Mouse (Mus musculus): ENCODE data around the gene Fam57b. TPM values are rescaled to one million over a fixed set of nuclear protein-coding genes. Genes with fewer than 3 reads are reported as not detected.

Gene Fam57b
- polyA plus RNA-seq, 1 experiment from 2014 or later: 2.5 TPM

Other genes starting within 250 kb of the Fam57b start
- 177 and 184 TPM in 2 replicates for gene Eif3c, start 231.3 kb upstream of the Fam57b start, polyA plus RNA-seq (2014; fragmentation: Nextera tagmentation; extraction: Ambion mirVana)
- 0.52 and 0.72 TPM in 2 replicates for gene Apobr, start 212.7 kb upstream of the Fam57b start, polyA plus RNA-seq (2014; fragmentation: Nextera tagmentation; extraction: Ambion mirVana)
- gene Cln3, start 211.9 kb upstream of the Fam57b start, polyA plus RNA-seq (2014; fragmentation: Nextera tagmentation; extraction: Ambion mirVana): 24.4 and 26.8 TPM in 2 replicates
- not detected in 2 replicates for gene Il27, start 202.7 kb upstream of the Fam57b start, polyA plus RNA-seq (2014; fragmentation: Nextera tagmentation; extraction: Ambion mirVana)
- 3.4 and 4.3 TPM in 2 replicates for gene Nupr1, start 166.8 kb upstream of the Fam57b start, polyA plus RNA-seq (2014; fragmentation: Nextera tagmentation; extraction: Ambion mirVana)
- gene Sgf29, start 148.4 kb upstream of the Fam57b start, polyA plus RNA-seq (2014; fragmentation: Nextera tagmentation; extraction: Ambion mirVana): 51.2 and 53.7 TPM in 2 replicates
- gene Sult1a1, start 121.2 kb upstream of the Fam57b start, polyA plus RNA-seq (2014; fragmentation: Nextera tagmentation; extraction: Ambion mirVana): 0.15 and 0.70 TPM in 2 replicates
- 143 and 147 TPM in 2 replicates for gene Bola2, start 102.3 kb upstream of the Fam57b start, polyA plus RNA-seq (2014; fragmentation: Nextera tagmentation; extraction: Ambion mirVana)
- gene Slx1b, start 101.9 kb upstream of the Fam57b start, polyA plus RNA-seq (2014; fragmentation: Nextera tagmentation; extraction: Ambion mirVana): 10.0 and 10.4 TPM in 2 replicates
- 37.5 and 42.5 TPM in 2 replicates for gene Coro1a, start 89.9 kb upstream of the Fam57b start, polyA plus RNA-seq (2014; fragmentation: Nextera tagmentation; extraction: Ambion mirVana)
- gene Mapk3, start 38.1 kb upstream of the Fam57b start, polyA plus RNA-seq (2014; fragmentation: Nextera tagmentation; extraction: Ambion mirVana): 37.1 and 44.9 TPM in 2 replicates
- gene Gdpd3, start 31.3 kb upstream of the Fam57b start, polyA plus RNA-seq (2014; fragmentation: Nextera tagmentation; extraction: Ambion mirVana): 0.60 and 1.3 TPM in 2 replicates
- gene Ypel3, start 20.7 kb upstream of the Fam57b start, polyA plus RNA-seq (2014; fragmentation: Nextera tagmentation; extraction: Ambion mirVana): 89.1 and 109 TPM in 2 replicates
- gene Tbx6, start 16.2 kb upstream of the Fam57b start, polyA plus RNA-seq (2014; fragmentation: Nextera tagmentation; extraction: Ambion mirVana): 0.18 and 0.27 TPM in 2 replicates
- gene Ppp4c, start 5.2 kb upstream of the Fam57b start, polyA plus RNA-seq (2014; fragmentation: Nextera tagmentation; extraction: Ambion mirVana): 374 and 401 TPM in 2 replicates
- gene 4930451I11Rik, start 34.0 kb downstream of the Fam57b start, polyA plus RNA-seq (2014; fragmentation: Nextera tagmentation; extraction: Ambion mirVana): not detected in 2 replicates
- gene Doc2a, start 49.7 kb downstream of the Fam57b start, polyA plus RNA-seq (2014; fragmentation: Nextera tagmentation; extraction: Ambion mirVana): 1.5 and 1.7 TPM in 2 replicates
- gene Hirip3, start 64.3 kb downstream of the Fam57b start, polyA plus RNA-seq (2014; fragmentation: Nextera tagmentation; extraction: Ambion mirVana): 18.8 and 23.4 TPM in 2 replicates
- 100 and 101 TPM in 2 replicates for gene Ino80e, start 64.7 kb downstream of the Fam57b start, polyA plus RNA-seq (2014; fragmentation: Nextera tagmentation; extraction: Ambion mirVana)
- gene Taok2, start 87.0 kb downstream of the Fam57b start, polyA plus RNA-seq (2014; fragmentation: Nextera tagmentation; extraction: Ambion mirVana): 21.6 and 23.6 TPM in 2 replicates
- 15.8 and 18.4 TPM in 2 replicates for gene Tmem219, start 125.2 kb downstream of the Fam57b start, polyA plus RNA-seq (2014; fragmentation: Nextera tagmentation; extraction: Ambion mirVana)
- 15.1 and 18.5 TPM in 2 replicates for gene Kctd13, start 131.2 kb downstream of the Fam57b start, polyA plus RNA-seq (2014; fragmentation: Nextera tagmentation; extraction: Ambion mirVana)
- 0.60 TPM in 2 replicates for gene Asphd1, start 151.9 kb downstream of the Fam57b start, polyA plus RNA-seq (2014; fragmentation: Nextera tagmentation; extraction: Ambion mirVana)
- gene Sez6l2, start 152.9 kb downstream of the Fam57b start, polyA plus RNA-seq (2014; fragmentation: Nextera tagmentation; extraction: Ambion mirVana): 1.2 and 3.2 TPM in 2 replicates
- 64.3 and 71.6 TPM in 2 replicates for gene Cdipt, start 178.2 kb downstream of the Fam57b start, polyA plus RNA-seq (2014; fragmentation: Nextera tagmentation; extraction: Ambion mirVana)
- gene Cdiptos, start 178.4 kb downstream of the Fam57b start, polyA plus RNA-seq (2014; fragmentation: Nextera tagmentation; extraction: Ambion mirVana): 1.0 and 2.0 TPM in 2 replicates
- 2.6 and 3.0 TPM in 2 replicates for gene Mvp, start 217.0 kb downstream of the Fam57b start, polyA plus RNA-seq (2014; fragmentation: Nextera tagmentation; extraction: Ambion mirVana)
- 0.32 and 0.53 TPM in 2 replicates for gene Pagr1b, start 218.8 kb downstream of the Fam57b start, polyA plus RNA-seq (2014; fragmentation: Nextera tagmentation; extraction: Ambion mirVana)
- gene Pagr1a, start 219.7 kb downstream of the Fam57b start, polyA plus RNA-seq (2014; fragmentation: Nextera tagmentation; extraction: Ambion mirVana): 53.4 and 75.3 TPM in 2 replicates
- gene Gm42742, start 223.4 kb downstream of the Fam57b start, polyA plus RNA-seq (2014; fragmentation: Nextera tagmentation; extraction: Ambion mirVana): 52.7 and 56.0 TPM in 2 replicates
- 7.6 and 7.7 TPM in 2 replicates for gene Prrt2, start 223.5 kb downstream of the Fam57b start, polyA plus RNA-seq (2014; fragmentation: Nextera tagmentation; extraction: Ambion mirVana)
- 63.1 and 66.4 TPM in 2 replicates for gene Maz, start 229.4 kb downstream of the Fam57b start, polyA plus RNA-seq (2014; fragmentation: Nextera tagmentation; extraction: Ambion mirVana)
- 192 and 199 TPM in 2 replicates for gene Kif22, start 244.8 kb downstream of the Fam57b start, polyA plus RNA-seq (2014; fragmentation: Nextera tagmentation; extraction: Ambion mirVana)